Mouse (Mus musculus) left cerebral cortex, postnatal 10 days (tissue): ENCODE data around the gene Adgrl3. TPM values are rescaled to one million over a fixed set of nuclear protein-coding genes. Genes with fewer than 3 reads are reported as not detected.

Experiments
- microRNA-seq: library from miRNA; unstranded; fragments of <30 nt; microRNA quantifications from one replicate; pipeline ENCODE4 v1.2.0, GENCODE M21; 2022
- total RNA-seq, 2 experiments: library from RNA; stranded (reverse); gene quantifications; 2 replicates each; pipeline ENCODE4 v1.2.3; 2021

Adgrl3 gene
- total RNA-seq, 2 experiments from 2014 or later = 218 to 221 TPM

Small RNA genes within 50 kb of the gene (microRNA-seq; reads per million reads assigned to microRNA genes)
- gene Gm22048 = not detected
